Mouse (Mus musculus) myocyte (in vitro differentiated cells): Measurements from ENCODE around the gene Gadd45b.

Experiments used
- E2F4 ChIP-seq: IDR thresholded peaks from one replicate; pipeline ENCODE4 v1.6.1; 2011; ENCODE audit warnings: mild to moderate bottlenecking, control low read depth, moderate library complexity; ENCODE audit not compliant: insufficient read depth
- MAX ChIP-seq: IDR thresholded peaks from one replicate; pipeline ENCODE4 v1.6.1; 2011; ENCODE audit warnings: low read depth, mild to moderate bottlenecking, control low read depth
- MYOD1 ChIP-seq, 3 experiments: IDR thresholded peaks; one replicate each; pipeline ENCODE4 v1.6.1; 2011; ENCODE audit warnings: control low read depth in 2 of 3, low read depth in 2 of 3, mild to moderate bottlenecking in 2 of 3, moderate library complexity in 1 of 3; ENCODE audit not compliant: insufficient read length in 2 of 3, control insufficient read depth in 1 of 3
- MYOG ChIP-seq, 3 experiments: IDR thresholded peaks; one replicate each; pipeline ENCODE4 v1.6.1; 2011; ENCODE audit warnings: control low read depth in 2 of 3, low read depth in 2 of 3, mild to moderate bottlenecking in 2 of 3; ENCODE audit not compliant: insufficient read length in 2 of 3, control insufficient read depth in 1 of 3, insufficient read depth in 1 of 3
- POLR2A ChIP-seq: IDR thresholded peaks from one replicate; pipeline ENCODE4 v1.6.1; 2011; ENCODE audit warnings: low read depth, mild to moderate bottlenecking, control low read depth, moderate library complexity; ENCODE audit not compliant: insufficient read length
- POLR2AphosphoS2 ChIP-seq: IDR thresholded peaks from one replicate; pipeline ENCODE4 v1.6.1; 2011; ENCODE audit warnings: low read depth, control low read depth; ENCODE audit not compliant: insufficient read length
- REST ChIP-seq: IDR thresholded peaks from one replicate; pipeline ENCODE4 v1.6.1; 2011; ENCODE audit warnings: mild to moderate bottlenecking, control low read depth, moderate library complexity; ENCODE audit not compliant: insufficient read depth, insufficient read length
- SRF ChIP-seq: IDR thresholded peaks from one replicate; pipeline ENCODE4 v1.6.1; 2011; ENCODE audit warnings: low read depth; ENCODE audit not compliant: control insufficient read depth, insufficient read length
- TCF12 ChIP-seq: IDR thresholded peaks from one replicate; pipeline ENCODE4 v1.6.1; 2011; ENCODE audit warnings: mild to moderate bottlenecking, control low read depth; ENCODE audit not compliant: poor library complexity, insufficient read depth, severe bottlenecking
- USF1 ChIP-seq: IDR thresholded peaks from one replicate; pipeline ENCODE4 v1.6.1; 2011; ENCODE audit warnings: low read depth, mild to moderate bottlenecking, control low read depth, moderate library complexity

GRCm38 (mm10) chr10:80931153-80931671, 1.3 kb downstream of the Gadd45b start:
- no peak for TF ChIP-seq USF1
- no peak for TF ChIP-seq E2F4
- no peak for TF ChIP-seq TCF12
- TF ChIP-seq POLR2A: peak; percentile 30
- no peak for TF ChIP-seq MAX
- TF ChIP-seq REST: no peak
- TF ChIP-seq POLR2AphosphoS2: peak; percentile 47
- TF ChIP-seq MYOD1 (IDR thresholded peaks at IDR 0.05; ENCODE audit: control insufficient read depth in 1 of 3, insufficient read length in 2 of 3, low read depth in 2 of 3): no peak
- peak in 1 of 3 experiments; percentile 55 for TF ChIP-seq MYOG (IDR thresholded peaks at IDR 0.05; ENCODE audit: control insufficient read depth in 1 of 3, insufficient read depth in 1 of 3, insufficient read length in 2 of 3, low read depth in 2 of 3)
- no peak for TF ChIP-seq SRF
